Mouse (Mus musculus) midbrain, embryonic 14.5 days (tissue): Measurements from ENCODE around the gene Nudc. TPM values are rescaled to one million over a fixed set of nuclear protein-coding genes. Genes with fewer than 3 reads are reported as not detected.

ENCODE experiments used
- ATAC-seq: fragments of 200-750 bp; cut with Nextera tagmentation; 2 replicates; pipeline ENCODE4 v1.8.0; 2017; ENCODE audit warnings: moderate number of reproducible peaks, moderate library complexity; ENCODE audit not compliant: low FRiP score, low TSS enrichment
- DNase-seq: peaks from one replicate; pipeline ENCODE4 v3.0.0-alpha.2; 2015
- H3K27ac ChIP-seq: fragments of 300-500 bp; sonication (generic); replicated peaks from 2 replicates; pipeline ENCODE4 v1.5.1; 2014; ENCODE audit warnings: mild to moderate bottlenecking, low read depth, low read length, moderate library complexity
- H3K27me3 ChIP-seq: fragments of 300-500 bp; sonication (generic); 2 replicates; pipeline ENCODE4 v1.6.1; 2014; ENCODE audit warnings: low read length, control low read depth, mixed read lengths; ENCODE audit not compliant: control insufficient read depth, insufficient read depth
- H3K36me3 ChIP-seq: fragments of 300-500 bp; sonication (generic); 2 replicates; pipeline ENCODE4 v1.6.1; 2014; ENCODE audit warnings: low read length, control low read depth; ENCODE audit not compliant: control insufficient read depth, insufficient read depth
- H3K4me1 ChIP-seq: fragments of 300-500 bp; sonication (generic); 2 replicates; pipeline ENCODE4 v1.6.1; 2014; ENCODE audit warnings: mild to moderate bottlenecking, antibody characterized with exemption, low read length, control low read depth; ENCODE audit not compliant: control insufficient read depth, insufficient read depth
- H3K4me2 ChIP-seq: fragments of 300-500 bp; sonication (generic); 2 replicates; pipeline ENCODE4 v1.6.1; 2014; ENCODE audit warnings: mild to moderate bottlenecking, low read length, moderate library complexity
- H3K4me3 ChIP-seq: fragments of 300-500 bp; sonication (generic); replicated peaks from 2 replicates; pipeline ENCODE4 v1.5.1; 2014; ENCODE audit warnings: low read depth, low read length
- H3K9ac ChIP-seq: fragments of 300-500 bp; sonication (generic); replicated peaks from 2 replicates; pipeline ENCODE4 v1.6.1; 2014; ENCODE audit warnings: mild to moderate bottlenecking, low read length, moderate library complexity
- H3K9me3 ChIP-seq: fragments of 300-500 bp; sonication (generic); 2 replicates; pipeline ENCODE4 v1.6.1; 2016; ENCODE audit warnings: low read length, control low read depth, mixed read lengths; ENCODE audit not compliant: control insufficient read depth
- WGBS: fragments of 180-500 bp; shearing (Covaris S2); extraction: QIAGEN DNeasy Blood & Tissue Kit; methylation state at CpG from one replicate; pipeline ENCODE4 v1.1.7; 2014; 5-methylcytosine and 5-hydroxymethylcytosine counted together
- polyA plus RNA-seq: library from polyadenylated mRNA; unstranded; fragments of >200 nt; fragmentation: Nextera tagmentation; extraction: Ambion mirVana; gene quantifications from 2 replicates; pipeline ENCODE4 v1.2.1, GENCODE M21; 2014

The Nudc gene
- 162 and 163 TPM in 2 replicates for polyA plus RNA-seq

- ATAC-seq, result peak; percentile 97
- WGBS, result under 1% methylated on average over 76 of the region's 77 CpGs
- peak; percentile 98 for DNase-seq
- H3K27ac ChIP-seq, result peak within 1 kb of the TSS; percentile 80
- H3K9me3 ChIP-seq, result no peaks in the 10 kb centered on the region
- peak within 1 kb of the TSS; percentile 82 for H3K9ac ChIP-seq
- H3K4me1 ChIP-seq, result peaks cover 4% of the 10 kb centered on the region
- H3K4me3 ChIP-seq, result peak within 1 kb of the TSS; percentile 94
- H3K36me3 ChIP-seq, result peaks cover 15% of the 10 kb centered on the region
- no peaks in the 10 kb centered on the region for H3K27me3 ChIP-seq
- peak within 1 kb of the TSS; percentile 89 for H3K4me2 ChIP-seq
These were observed at the start of gene Nudc for GRCm38 (mm10) chr4:133545272-133546231. Gene Nudc, minus strand, starts transcription at chr4:133545996.

- H3K36me3 ChIP-seq, result peaks cover 23% of the 10 kb centered on the region
- H3K9me3 ChIP-seq, result no peaks in the 10 kb centered on the region
- no peak overlapping the region for H3K27ac ChIP-seq
- no peak overlapping the region for H3K4me3 ChIP-seq
- H3K27me3 ChIP-seq, result peaks cover 28% of the 10 kb centered on the region
- no peak overlapping the region for H3K4me2 ChIP-seq
- peaks cover 5% of the 10 kb centered on the region; the same call in 1 of the 2 replicates for H3K4me1 ChIP-seq
- 79% methylated on average over 7 of the region's 7 CpGs for WGBS
- DNase-seq (no peak), ATAC-seq (no peak)
- no peak overlapping the region for H3K9ac ChIP-seq
These were observed 49.7 kb upstream of the Nudc start for GRCm38 (mm10) chr4:133595538-133595937.

GRCm38 (mm10) chr4:133592570-133592969 is 46.8 kb upstream of the Nudc start:
- Histone ChIP-seq H3K4me1 (no peaks in the 10 kb centered on the region), H3K36me3 (peaks cover 52% of the 10 kb centered on the region)
- ATAC-seq, result no peak

GRCm38 (mm10) chr4:133584059-133584951 is 38.5 kb upstream of the Nudc start, which contains the start of gene Gpn2:
Gene Gpn2, plus strand, starts transcription at chr4:133584362.
- H3K4me1 ChIP-seq, result peaks cover 9% of the 10 kb centered on the region
- H3K9me3 ChIP-seq, result no peaks in the 10 kb centered on the region
- WGBS, result 2% methylated on average over 65 of the region's 65 CpGs
- peak within 1 kb of the TSS; percentile 99 for H3K4me2 ChIP-seq
- peak within 1 kb of the TSS; percentile 82 for H3K27ac ChIP-seq
- ATAC-seq, result peak; percentile 76
- H3K4me3 ChIP-seq, result peak within 1 kb of the TSS; percentile 88
- peak; percentile 92 for DNase-seq
- no peaks in the 10 kb centered on the region for H3K27me3 ChIP-seq
- H3K36me3 ChIP-seq, result peaks cover 67% of the 10 kb centered on the region
- H3K9ac ChIP-seq, result peak within 1 kb of the TSS; percentile 80

More at GRCm38 (mm10) chr4:133592570-133592969, 46.8 kb upstream of the Nudc start:
- H3K27ac ChIP-seq, result no peak overlapping the region
- WGBS, result 34% methylated on average over 7 of the region's 7 CpGs
- no peak overlapping the region for H3K4me2 ChIP-seq
- H3K9ac ChIP-seq, result no peak overlapping the region
- no peak overlapping the region for H3K4me3 ChIP-seq
- no peaks in the 10 kb centered on the region for H3K27me3 ChIP-seq
- peak; percentile 84 for DNase-seq
- no peaks in the 10 kb centered on the region for H3K9me3 ChIP-seq

GRCm38 (mm10) chr4:133583690-133584058 is 37.9 kb upstream of the Nudc start:
- Histone ChIP-seq H3K4me2 (peak overlapping the region; percentile 99), H3K4me3 (peak overlapping the region; percentile 88), H3K27ac (peak overlapping the region; percentile 82), H3K9me3 (no peaks in the 10 kb centered on the region), H3K27me3 (no peaks in the 10 kb centered on the region), H3K36me3 (peaks cover 67% of the 10 kb centered on the region), H3K4me1 (peaks cover 9% of the 10 kb centered on the region), H3K9ac (peak overlapping the region; percentile 80)
- 66% methylated on average over 6 of the region's 6 CpGs for WGBS
- DNase-seq (no peak), ATAC-seq (no peak)

GRCm38 (mm10) chr4:133577983-133578382 is 32.2 kb upstream of the Nudc start:
- ATAC-seq, result no peak
- Histone ChIP-seq H3K9me3 (no peaks in the 10 kb centered on the region), H3K27ac (no peak overlapping the region), H3K27me3 (no peaks in the 10 kb centered on the region), H3K9ac (no peak overlapping the region), H3K36me3 (peaks cover 47% of the 10 kb centered on the region), H3K4me2 (no peak overlapping the region), H3K4me1 (peaks cover 7% of the 10 kb centered on the region), H3K4me3 (no peak overlapping the region)
- 64% methylated on average over 12 of the region's 12 CpGs for WGBS
- no peak for DNase-seq

GRCm38 (mm10) chr4:133574843-133575202 is 29.0 kb upstream of the Nudc start:
- Histone ChIP-seq H3K27ac (peak overlapping the region; percentile 82), H3K9ac (peak overlapping the region; percentile 78), H3K9me3 (no peaks in the 10 kb centered on the region), H3K4me1 (peaks cover 7% of the 10 kb centered on the region), H3K36me3 (peaks cover 17% of the 10 kb centered on the region), H3K4me2 (peak overlapping the region; percentile 91), H3K4me3 (peak overlapping the region; percentile 92), H3K27me3 (no peaks in the 10 kb centered on the region)
- ATAC-seq (peak; percentile 64; the same call in 1 of the 2 replicates), DNase-seq (no peak)
- WGBS, result under 1% methylated on average over 41 of the region's 41 CpGs

GRCm38 (mm10) chr4:133574070-133574842 is 28.5 kb upstream of the Nudc start, which contains the start of gene Gpatch3:
Gene Gpatch3, plus strand, starts transcription at chr4:133574745.
- peak within 1 kb of the TSS; percentile 82 for H3K27ac ChIP-seq
- 5% methylated on average over 44 of the region's 44 CpGs for WGBS
- peak within 1 kb of the TSS; percentile 92 for H3K4me3 ChIP-seq
- peak within 1 kb of the TSS; percentile 91 for H3K4me2 ChIP-seq
- no peaks in the 10 kb centered on the region for H3K9me3 ChIP-seq
- peaks cover 13% of the 10 kb centered on the region for H3K36me3 ChIP-seq
- ATAC-seq (peak; percentile 91), DNase-seq (peak; percentile 97)
- no peaks in the 10 kb centered on the region for H3K27me3 ChIP-seq
- H3K9ac ChIP-seq, result peak within 1 kb of the TSS; percentile 78
- H3K4me1 ChIP-seq, result peaks cover 7% of the 10 kb centered on the region
